Comparison of ENCODE assay signal across 25 mouse cellular contexts in the genomic region with DNA sequence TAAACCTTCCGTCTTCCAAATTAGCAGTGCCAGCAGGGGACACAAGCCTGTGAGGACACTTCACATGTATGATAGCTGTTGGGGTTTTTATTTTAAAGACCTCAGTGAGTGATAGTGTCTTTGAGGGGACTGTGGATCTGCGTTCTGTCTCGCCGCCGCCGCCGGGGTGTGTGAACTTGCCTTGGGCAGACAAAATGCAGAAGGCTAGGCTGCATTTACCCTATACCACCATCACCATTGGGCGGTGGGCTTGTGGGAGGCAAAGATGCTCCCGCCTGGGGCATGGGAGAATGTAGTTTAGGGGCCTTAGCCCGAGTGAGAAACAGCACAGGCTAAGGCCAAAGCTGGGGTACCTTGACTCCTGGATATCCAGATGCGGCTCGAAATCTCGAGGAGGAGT. TPM values are rescaled to one million over a fixed set of nuclear protein-coding genes. Genes with fewer than 3 reads are reported as not detected.
"Had no signal": no experiment of that assay in that cellular context is flagged by ENCODE, and none has a peak within 500 bp of the region (broad histone marks: within the 10 kb centered on the region; RNA-seq: fewer than 3 reads in every experiment).

No protein-coding gene starts in this region.

- H3K9me3 ChIP-seq: midbrain, embryonic 10.5 days; midbrain, embryonic 12.5 days; neural tube, embryonic 13.5 days; neural tube, embryonic 15.5 days had no signal

- H3K27ac ChIP-seq: midbrain, embryonic 10.5 days; midbrain, embryonic 12.5 days; neural tube, embryonic 13.5 days; neural tube, embryonic 15.5 days had no signal

- DNase-seq: lung, embryonic 14.5 days; lung, postnatal 10 days; lung, postnatal 4 days; midbrain, embryonic 14.5 days; retina, postnatal 1 day; right cerebral cortex, adult 18-20 months; right cerebral cortex, postnatal 25 days; right cerebral cortex, postnatal 4 days; spleen, adult 18-20 months; thymus, adult 18-20 months; thymus, postnatal 14 days; thymus, postnatal 36 days had no signal

- ATAC-seq: midbrain, embryonic 16.5 days had no signal

- H3K4me2 ChIP-seq: lung, embryonic 14.5 days; midbrain, embryonic 12.5 days; neural tube, embryonic 13.5 days; neural tube, embryonic 15.5 days had no signal

- H3K36me3 ChIP-seq: midbrain, embryonic 10.5 days; midbrain, embryonic 12.5 days; neural tube, embryonic 13.5 days; neural tube, embryonic 15.5 days had no signal

- H3K4me3 ChIP-seq: midbrain, embryonic 10.5 days; midbrain, embryonic 12.5 days; myocyte; neural tube, embryonic 13.5 days; neural tube, embryonic 15.5 days had no signal

- H3K27me3 ChIP-seq: midbrain, embryonic 12.5 days; neural tube, embryonic 13.5 days; neural tube, embryonic 15.5 days had no signal

- H3K9ac ChIP-seq: lung, embryonic 14.5 days; midbrain, embryonic 12.5 days; neural tube, embryonic 13.5 days; neural tube, embryonic 15.5 days had no signal

RNA-seq across cellular contexts. Expression of a gene that starts 35.9 kb away (rescaled TPM):
- total RNA-seq: megakaryocyte, adult 5-6 weeks; megakaryocyte-erythroid progenitor cell, adult 5-6 weeks had no signal
- polyA plus RNA-seq: lung, embryonic 14.5 days; lung, embryonic 16.5 days; midbrain, embryonic 10.5 days; myocyte; neural tube, embryonic 13.5 days; small intestine, adult 2 months; stomach, embryonic 14.5 days; stomach, embryonic 16.5 days; thymus, postnatal 0 days had no signal
